Mouse (Mus musculus) heart, embryonic 15.5 days (tissue): ENCODE data around the gene Iqcf6. TPM values are rescaled to one million over a fixed set of nuclear protein-coding genes. Genes with fewer than 3 reads are reported as not detected.

Experiments
- polyA plus RNA-seq: library from polyadenylated mRNA; unstranded; fragments of >200 nt; fragmentation: Nextera tagmentation; extraction: Ambion mirVana; gene quantifications from 2 replicates; pipeline ENCODE4 v1.2.1, GENCODE M21; 2015

The Iqcf6 gene
- polyA plus RNA-seq, 1 experiment from 2014 or later = not detected

Other genes starting within 250 kb of the Iqcf6 start
- 532 and 533 TPM in 2 replicates for gene Rpl29, start 197.1 kb upstream of the Iqcf6 start, polyA plus RNA-seq
- 25.1 and 28.6 TPM in 2 replicates for gene Acy1, start 188.3 kb upstream of the Iqcf6 start, polyA plus RNA-seq
- 7.0 and 11.0 TPM in 2 replicates for gene Abhd14b, start 179.1 kb upstream of the Iqcf6 start, polyA plus RNA-seq
- 50.5 and 54.2 TPM in 2 replicates for gene Abhd14a, start 178.9 kb upstream of the Iqcf6 start, polyA plus RNA-seq
- 61.8 and 73.2 TPM in 2 replicates for gene Pcbp4, start 173.3 kb upstream of the Iqcf6 start, polyA plus RNA-seq
- 0.10 and 0.14 TPM in 2 replicates for gene Gpr62, start 160.6 kb upstream of the Iqcf6 start, polyA plus RNA-seq
- gene Rrp9, start 150.6 kb upstream of the Iqcf6 start, polyA plus RNA-seq = 24.9 and 34.2 TPM in 2 replicates
- 1.9 and 4.7 TPM in 2 replicates for gene Parp3, start 149.6 kb upstream of the Iqcf6 start, polyA plus RNA-seq
- gene Iqcf1, start 126.6 kb upstream of the Iqcf6 start, polyA plus RNA-seq = not detected in 2 replicates
- not detected in 2 replicates for gene Iqcf5, start 112.0 kb upstream of the Iqcf6 start, polyA plus RNA-seq
- not detected in 2 replicates for gene Iqcf3, start 65.0 kb upstream of the Iqcf6 start, polyA plus RNA-seq
- gene Iqcf4, start 55.6 kb upstream of the Iqcf6 start, polyA plus RNA-seq = not detected in 2 replicates
- gene Grm2, start 29.5 kb downstream of the Iqcf6 start, polyA plus RNA-seq = not detected in 2 replicates
- 40.1 and 48.8 TPM in 2 replicates for gene Tex264, start 59.3 kb downstream of the Iqcf6 start, polyA plus RNA-seq
- 3.4 and 4.9 TPM in 2 replicates for gene Rad54l2, start 162.6 kb downstream of the Iqcf6 start, polyA plus RNA-seq
- gene Dcaf1, start 195.3 kb downstream of the Iqcf6 start, polyA plus RNA-seq = 14.1 and 18.1 TPM in 2 replicates